Mouse (Mus musculus): ENCODE measurements at regions not wholly inside any gene's neighbourhood (a gene's known extent, or its start where the extent isn't known, plus 50 kb on each side); places are given as distances from the start of the nearest gene placed in this dataset.

GRCm38 (mm10) chr5:101285941-101286340 lies 378.9 kb downstream of the Nkx6-1 start:
- Histone ChIP-seq H3K4me1 (ENCODE audit: control insufficient read depth, insufficient read depth, low read length) (no peaks in the 10 kb centered on the region), H3K27ac (ENCODE audit: insufficient read depth, low read depth, low read length) (no peak overlapping the region), H3K4me3 (ENCODE audit: insufficient read depth, low read depth, low read length) (no peak overlapping the region)
- WGBS, result 45% methylated on average over 7 of the region's 7 CpGs
- TF ChIP-seq CTCF (IDR thresholded peaks at IDR 0.05; ENCODE audit: insufficient read depth, low read depth, low read length) (no peak), POLR2A (IDR thresholded peaks at IDR 0.05; ENCODE audit: insufficient read depth, low read depth, low read length) (no peak)

- no peaks in the 10 kb centered on the region for H3K4me1 ChIP-seq (ENCODE audit: control insufficient read depth, insufficient read depth, low read length)
- H3K27ac ChIP-seq (ENCODE audit: insufficient read depth, low read depth, low read length), result no peak overlapping the region
- H3K4me3 ChIP-seq (ENCODE audit: insufficient read depth, low read depth, low read length), result no peak overlapping the region
- no peak for TF ChIP-seq POLR2A (IDR thresholded peaks at IDR 0.05; ENCODE audit: insufficient read depth, low read depth, low read length)
- TF ChIP-seq CTCF (IDR thresholded peaks at IDR 0.05; ENCODE audit: insufficient read depth, low read depth, low read length), result no peak
- 93% methylated on average over 3 of the region's 3 CpGs for WGBS
Observed at GRCm38 (mm10) chr5:101250474-101250873, 405.0 kb downstream of the Gpat3 start.

- Histone ChIP-seq H3K4me3 (ENCODE audit: insufficient read depth, low read depth, low read length) (no peak overlapping the region), H3K27ac (ENCODE audit: insufficient read depth, low read depth, low read length) (no peak overlapping the region), H3K4me1 (ENCODE audit: control insufficient read depth, insufficient read depth, low read length) (no peaks in the 10 kb centered on the region)
- TF ChIP-seq CTCF (IDR thresholded peaks at IDR 0.05; ENCODE audit: insufficient read depth, low read depth, low read length) (no peak), POLR2A (IDR thresholded peaks at IDR 0.05; ENCODE audit: insufficient read depth, low read depth, low read length) (no peak)
- WGBS, result 90% methylated on average over 2 of the region's 2 CpGs
Observed at GRCm38 (mm10) chr5:101242651-101243050, 397.1 kb downstream of the Gpat3 start.

- Histone ChIP-seq H3K4me1 (ENCODE audit: control insufficient read depth, insufficient read depth, low read length) (no peaks in the 10 kb centered on the region), H3K4me3 (ENCODE audit: insufficient read depth, low read depth, low read length) (peak overlapping the region; percentile 27; the same call in 1 of the 2 replicates), H3K27ac (ENCODE audit: insufficient read depth, low read depth, low read length) (no peak overlapping the region)
- no peak for TF ChIP-seq POLR2A (IDR thresholded peaks at IDR 0.05; ENCODE audit: insufficient read depth, low read depth, low read length)
- no peak for TF ChIP-seq CTCF (IDR thresholded peaks at IDR 0.05; ENCODE audit: insufficient read depth, low read depth, low read length)
- WGBS, result 87% methylated on average over 16 of the region's 16 CpGs
Observed at GRCm38 (mm10) chr5:101239298-101240118, 394.0 kb downstream of the Gpat3 start.

- H3K27ac ChIP-seq (ENCODE audit: insufficient read depth, low read depth, low read length), result no peak overlapping the region
- no peak for TF ChIP-seq POLR2A (IDR thresholded peaks at IDR 0.05; ENCODE audit: insufficient read depth, low read depth, low read length)
- TF ChIP-seq CTCF (IDR thresholded peaks at IDR 0.05; ENCODE audit: insufficient read depth, low read depth, low read length), result no peak
- H3K4me1 ChIP-seq (ENCODE audit: control insufficient read depth, insufficient read depth, low read length), result no peaks in the 10 kb centered on the region
- H3K4me3 ChIP-seq (ENCODE audit: insufficient read depth, low read depth, low read length), result no peak overlapping the region
- WGBS, result 70% methylated on average over 9 of the region's 9 CpGs
Observed at GRCm38 (mm10) chr5:101236163-101236693, 390.7 kb downstream of the Gpat3 start.

GRCm38 (mm10) chr5:101222390-101222789 lies 376.9 kb downstream of the Gpat3 start:
- no peak overlapping the region for H3K27ac ChIP-seq (ENCODE audit: insufficient read depth, low read depth, low read length)
- H3K4me1 ChIP-seq (ENCODE audit: control insufficient read depth, insufficient read depth, low read length), result no peaks in the 10 kb centered on the region
- WGBS, result 92% methylated on average over 10 of the region's 10 CpGs
- TF ChIP-seq POLR2A (IDR thresholded peaks at IDR 0.05; ENCODE audit: insufficient read depth, low read depth, low read length), result no peak
- TF ChIP-seq CTCF (IDR thresholded peaks at IDR 0.05; ENCODE audit: insufficient read depth, low read depth, low read length), result no peak
- no peak overlapping the region for H3K4me3 ChIP-seq (ENCODE audit: insufficient read depth, low read depth, low read length)

GRCm38 (mm10) chr5:101218082-101218481 lies 372.6 kb downstream of the Gpat3 start:
- 92% methylated on average over 3 of the region's 3 CpGs for WGBS
- TF ChIP-seq POLR2A (IDR thresholded peaks at IDR 0.05; ENCODE audit: insufficient read depth, low read depth, low read length) (no peak), CTCF (IDR thresholded peaks at IDR 0.05; ENCODE audit: insufficient read depth, low read depth, low read length) (no peak)
- no peaks in the 10 kb centered on the region for H3K4me1 ChIP-seq (ENCODE audit: control insufficient read depth, insufficient read depth, low read length)
- H3K27ac ChIP-seq (ENCODE audit: insufficient read depth, low read depth, low read length), result no peak overlapping the region
- no peak overlapping the region for H3K4me3 ChIP-seq (ENCODE audit: insufficient read depth, low read depth, low read length)

- WGBS, result 76% methylated on average over 10 of the region's 10 CpGs
- H3K27ac ChIP-seq (ENCODE audit: insufficient read depth, low read depth, low read length), result no peak overlapping the region
- no peak overlapping the region for H3K4me3 ChIP-seq (ENCODE audit: insufficient read depth, low read depth, low read length)
- TF ChIP-seq CTCF (IDR thresholded peaks at IDR 0.05; ENCODE audit: insufficient read depth, low read depth, low read length), result no peak
- no peak for TF ChIP-seq POLR2A (IDR thresholded peaks at IDR 0.05; ENCODE audit: insufficient read depth, low read depth, low read length)
- H3K4me1 ChIP-seq (ENCODE audit: control insufficient read depth, insufficient read depth, low read length), result no peaks in the 10 kb centered on the region
Observed at GRCm38 (mm10) chr5:101216837-101217571, 371.5 kb downstream of the Gpat3 start.

GRCm38 (mm10) chr5:101211974-101212373 lies 366.5 kb downstream of the Gpat3 start:
- WGBS, result 85% methylated on average over 4 of the region's 4 CpGs
- Histone ChIP-seq H3K4me3 (ENCODE audit: insufficient read depth, low read depth, low read length) (no peak overlapping the region), H3K27ac (ENCODE audit: insufficient read depth, low read depth, low read length) (no peak overlapping the region), H3K4me1 (ENCODE audit: control insufficient read depth, insufficient read depth, low read length) (0 out of 2 replicates have a peak, but pooled peaks cover 2% of the 10 kb centered on the region)
- no peak for TF ChIP-seq POLR2A (IDR thresholded peaks at IDR 0.05; ENCODE audit: insufficient read depth, low read depth, low read length)
- TF ChIP-seq CTCF (IDR thresholded peaks at IDR 0.05; ENCODE audit: insufficient read depth, low read depth, low read length), result no peak

Data from olfactory bulb, adult 2 months (tissue).